Comparison of ENCODE assay signal across 7 mouse cellular contexts in the genomic region with DNA sequence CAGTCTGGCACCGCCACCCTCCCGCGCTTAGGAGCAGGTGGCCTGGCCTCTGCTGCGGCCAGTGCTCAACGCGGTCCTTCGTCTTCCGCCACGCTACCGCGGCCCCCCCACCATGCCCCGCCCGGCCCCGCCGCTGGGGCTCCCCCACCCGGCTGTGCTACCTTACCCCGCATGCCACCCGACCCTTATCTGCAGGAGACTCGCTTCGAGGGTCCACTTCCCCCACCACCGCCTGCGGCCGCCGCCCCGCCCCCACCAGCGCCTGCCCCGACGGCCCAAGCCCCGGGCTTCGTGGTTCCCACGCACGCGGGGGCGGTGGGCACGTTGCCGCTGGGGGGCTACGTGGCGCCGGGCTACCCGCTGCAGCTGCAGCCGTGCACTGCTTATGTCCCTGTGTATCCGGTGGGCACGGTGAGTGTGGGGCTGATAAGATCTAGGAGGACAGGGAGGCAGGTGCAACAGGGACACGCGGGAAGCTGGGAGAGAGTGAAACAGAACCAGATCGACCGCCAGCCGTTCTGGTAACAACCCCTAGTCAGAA. TPM values are rescaled to one million over a fixed set of nuclear protein-coding genes. Genes with fewer than 3 reads are reported as not detected.
A peak's percentile ranks its signal among the peaks of the same experiment; 100 is the strongest.
DNase-seq lines count a peak whose midpoint lies in the region; ATAC-seq and TF ChIP-seq lines count a peak whose summit lies in the region.

No protein-coding gene starts in this region.

- H3K4me3 ChIP-seq in megakaryocyte, embryonic 14.5 days (replicated peaks) = peak overlapping the region; percentile 90
- peak overlapping the region; percentile 60 for H3K4me3 ChIP-seq in embryonic facial prominence, embryonic 14.5 days (ENCODE audit: low read depth, low read length)
- peak overlapping the region; percentile 29 for H3K4me3 ChIP-seq in intestine, postnatal 0 days (ENCODE audit: low read depth, low read length)
- H3K4me3 ChIP-seq in small intestine, adult 2 months (ENCODE audit: low read depth, low read length) = peak overlapping the region; percentile 57

- peaks cover 4% of the 10 kb centered on the region for H3K36me3 ChIP-seq in megakaryocyte, embryonic 14.5 days (replicated peaks; ENCODE audit: low read length)
- no peaks in the 10 kb centered on the region for H3K36me3 ChIP-seq in embryonic facial prominence, embryonic 14.5 days (ENCODE audit: control insufficient read depth, insufficient read depth, low read length)
- H3K36me3 ChIP-seq in intestine, postnatal 0 days (ENCODE audit: control insufficient read depth, insufficient read depth) = no peaks in the 10 kb centered on the region
- no peaks in the 10 kb centered on the region for H3K36me3 ChIP-seq in small intestine, adult 2 months (ENCODE audit: control insufficient read depth, insufficient read depth, low read length)

- peak overlapping the region; percentile 80 for H3K4me2 ChIP-seq in embryonic facial prominence, embryonic 14.5 days (ENCODE audit: low read depth, low read length)
- H3K4me2 ChIP-seq in intestine, postnatal 0 days (replicated peaks; ENCODE audit: low read depth) = peak overlapping the region; percentile 61

- intact Hi-C loops in left cerebral cortex, postnatal 25 days (cut with DNase I) = no loop called here

- no peaks in the 10 kb centered on the region for H3K9me3 ChIP-seq in megakaryocyte, embryonic 14.5 days
- H3K9me3 ChIP-seq in embryonic facial prominence, embryonic 14.5 days (ENCODE audit: control insufficient read depth, low read length) = no peaks in the 10 kb centered on the region
- no peaks in the 10 kb centered on the region for H3K9me3 ChIP-seq in intestine, postnatal 0 days (ENCODE audit: control insufficient read depth)

- TF ChIP-seq POLR2A in small intestine, adult 2 months (IDR thresholded peaks at IDR 0.05; ENCODE audit: low read depth, low read length) = no peak

- peak overlapping the region; percentile 25 for H3K9ac ChIP-seq in embryonic facial prominence, embryonic 14.5 days (ENCODE audit: low read depth, low read length)
- H3K9ac ChIP-seq in intestine, postnatal 0 days (ENCODE audit: low read depth, low read length) = peak overlapping the region; percentile 34; the same call in 1 of the 2 replicates

- no peak for ATAC-seq in megakaryocyte, adult 5-6 weeks (ENCODE audit: poor library complexity, severe bottlenecking)
- no peak for ATAC-seq in embryonic facial prominence, embryonic 14.5 days (ENCODE audit: low read depth)
- ATAC-seq in intestine, postnatal 0 days = no peak

- H3K27ac ChIP-seq in embryonic facial prominence, embryonic 14.5 days (replicated peaks; ENCODE audit: low read depth, low read length) = no peak overlapping the region
- H3K27ac ChIP-seq in intestine, postnatal 0 days (ENCODE audit: low read depth, low read length) = no peak overlapping the region
- H3K27ac ChIP-seq in small intestine, adult 2 months (ENCODE audit: insufficient read depth, low read depth, low read length) = no peak overlapping the region

- no peak for DNase-seq in embryonic facial prominence, embryonic 14.5 days (ENCODE audit: low spot score)
- no peak for DNase-seq in left cerebral cortex, postnatal 25 days (ENCODE audit: low spot score in 2 of 2)
- no peak for DNase-seq in T-cell, adult 2 months (ENCODE audit: low spot score)

- WGBS in embryonic facial prominence, embryonic 14.5 days = 2% methylated on average over 37 of the region's 48 CpGs
- WGBS in intestine, postnatal 0 days = 5% methylated on average over 45 of the region's 48 CpGs
- 8% methylated on average over 44 of the region's 48 CpGs for WGBS in small intestine, adult 2 months

- no peak for TF ChIP-seq CTCF in intestine, postnatal 0 days (IDR thresholded peaks at IDR 0.05; ENCODE audit: low read depth)
- no peak for TF ChIP-seq CTCF in small intestine, adult 2 months (IDR thresholded peaks at IDR 0.05; ENCODE audit: extremely low read depth, insufficient read length, insufficient replicate concordance, low read depth, low read length)

- H3K4me1 ChIP-seq in megakaryocyte, embryonic 14.5 days = peaks cover 77% of the 10 kb centered on the region
- H3K4me1 ChIP-seq in embryonic facial prominence, embryonic 14.5 days (ENCODE audit: control insufficient read depth, insufficient read depth, low read length) = peaks cover 40% of the 10 kb centered on the region
- H3K4me1 ChIP-seq in intestine, postnatal 0 days (replicated peaks; ENCODE audit: control insufficient read depth, insufficient read depth, low read length) = peaks cover 9% of the 10 kb centered on the region
- H3K4me1 ChIP-seq in small intestine, adult 2 months (ENCODE audit: control insufficient read depth, insufficient read depth, insufficient read length, low read length) = peaks cover 13% of the 10 kb centered on the region

- peaks cover 63% of the 10 kb centered on the region for H3K27me3 ChIP-seq in megakaryocyte, embryonic 14.5 days (replicated peaks)
- peaks cover 33% of the 10 kb centered on the region for H3K27me3 ChIP-seq in embryonic facial prominence, embryonic 14.5 days (replicated peaks; ENCODE audit: control insufficient read depth, insufficient read depth, low read length)
- peaks cover 16% of the 10 kb centered on the region for H3K27me3 ChIP-seq in intestine, postnatal 0 days (replicated peaks; ENCODE audit: control insufficient read depth, insufficient read depth, low read length)
- H3K27me3 ChIP-seq in small intestine, adult 2 months (ENCODE audit: control insufficient read depth, insufficient read depth, low read length) = peaks cover 14% of the 10 kb centered on the region

RNA-seq across cellular contexts. Expression of a gene that starts 1.5 kb away (rescaled TPM):
- polyA plus RNA-seq in megakaryocyte, embryonic 14.5 days (2012; ENCODE audit: insufficient read depth, low replicate concordance) = not detected in 2 replicates
- 0.22 and 0.73 TPM in 2 replicates for total RNA-seq in megakaryocyte, adult 5-6 weeks (2015)
- total RNA-seq in megakaryocyte, adult 5-6 weeks (2017) = 0.22 TPM in 1 of 2 replicates, not detected in the other
- 0.64 and 0.92 TPM in 2 replicates for polyA plus RNA-seq in embryonic facial prominence, embryonic 14.5 days (2014; fragmentation: Nextera tagmentation; extraction: Ambion mirVana)
- 0.27 and 0.47 TPM in 2 replicates for polyA plus RNA-seq in intestine, postnatal 0 days (2015; fragmentation: Nextera tagmentation; extraction: Ambion mirVana)
- 5.5 and 8.0 TPM in 2 replicates for polyA plus RNA-seq in small intestine, adult 2 months (2012; rRNA removed)
- 100 to 1,000 TPM; 171 to 183 TPM for total RNA-seq in left cerebral cortex, postnatal 25 days (2021)

RNA-seq across cellular contexts. Expression of a gene that starts 2.5 kb away (rescaled TPM):
- 40.9 and 74.9 TPM in 2 replicates for polyA plus RNA-seq in megakaryocyte, embryonic 14.5 days (2012; ENCODE audit: insufficient read depth, low replicate concordance)
- total RNA-seq in megakaryocyte, adult 5-6 weeks (2015) = 37.0 and 41.4 TPM in 2 replicates
- total RNA-seq in megakaryocyte, adult 5-6 weeks (2017) = 25.6 and 26.8 TPM in 2 replicates
- polyA plus RNA-seq in embryonic facial prominence, embryonic 14.5 days (2014; fragmentation: Nextera tagmentation; extraction: Ambion mirVana) = 23.6 and 26.4 TPM in 2 replicates
- 17.2 and 18.0 TPM in 2 replicates for polyA plus RNA-seq in intestine, postnatal 0 days (2015; fragmentation: Nextera tagmentation; extraction: Ambion mirVana)
- polyA plus RNA-seq in small intestine, adult 2 months (2012; rRNA removed) = 17.3 and 22.0 TPM in 2 replicates
- total RNA-seq in left cerebral cortex, postnatal 25 days (2021) = 10 to 100 TPM; 45.8 to 46.4 TPM

RNA-seq across cellular contexts. Expression of a gene that starts 13.7 kb away (rescaled TPM):
- polyA plus RNA-seq in megakaryocyte, embryonic 14.5 days (2012; ENCODE audit: insufficient read depth, low replicate concordance) = 6.1 and 22.5 TPM in 2 replicates
- 4.0 and 4.2 TPM in 2 replicates for total RNA-seq in megakaryocyte, adult 5-6 weeks (2015)
- 40.5 and 41.6 TPM in 2 replicates for total RNA-seq in megakaryocyte, adult 5-6 weeks (2017)
- polyA plus RNA-seq in embryonic facial prominence, embryonic 14.5 days (2014; fragmentation: Nextera tagmentation; extraction: Ambion mirVana) = 10.0 and 11.8 TPM in 2 replicates
- 8.8 and 9.2 TPM in 2 replicates for polyA plus RNA-seq in intestine, postnatal 0 days (2015; fragmentation: Nextera tagmentation; extraction: Ambion mirVana)
- polyA plus RNA-seq in small intestine, adult 2 months (2012; rRNA removed) = 2.5 and 9.3 TPM in 2 replicates
- total RNA-seq in left cerebral cortex, postnatal 25 days (2021) = 10 to 100 TPM; 12.0 to 17.0 TPM

RNA-seq across cellular contexts. Expression of a gene that starts 15.1 kb away (rescaled TPM):
- 1.9 TPM in 1 of 2 replicates, not detected in the other for polyA plus RNA-seq in megakaryocyte, embryonic 14.5 days (2012; ENCODE audit: insufficient read depth, low replicate concordance)
- 0.82 and 0.91 TPM in 2 replicates for total RNA-seq in megakaryocyte, adult 5-6 weeks (2015)
- total RNA-seq in megakaryocyte, adult 5-6 weeks (2017) = 0.57 and 5.0 TPM in 2 replicates
- polyA plus RNA-seq in embryonic facial prominence, embryonic 14.5 days (2014; fragmentation: Nextera tagmentation; extraction: Ambion mirVana) = 12.3 and 14.0 TPM in 2 replicates
- polyA plus RNA-seq in intestine, postnatal 0 days (2015; fragmentation: Nextera tagmentation; extraction: Ambion mirVana) = 2.5 and 2.7 TPM in 2 replicates
- polyA plus RNA-seq in small intestine, adult 2 months (2012; rRNA removed) = 1.8 and 2.3 TPM in 2 replicates
- total RNA-seq in left cerebral cortex, postnatal 25 days (2021) = 1 to 10 TPM; 3.9 to 5.1 TPM

RNA-seq across cellular contexts. Expression of a gene that starts 16.1 kb away (rescaled TPM):
- 192 and 427 TPM in 2 replicates for polyA plus RNA-seq in megakaryocyte, embryonic 14.5 days (2012; ENCODE audit: insufficient read depth, low replicate concordance)
- total RNA-seq in megakaryocyte, adult 5-6 weeks (2015) = 31.9 and 32.4 TPM in 2 replicates
- total RNA-seq in megakaryocyte, adult 5-6 weeks (2017) = 25.4 and 32.2 TPM in 2 replicates
- polyA plus RNA-seq in embryonic facial prominence, embryonic 14.5 days (2014; fragmentation: Nextera tagmentation; extraction: Ambion mirVana) = 60.8 and 68.5 TPM in 2 replicates
- 22.9 and 23.1 TPM in 2 replicates for polyA plus RNA-seq in intestine, postnatal 0 days (2015; fragmentation: Nextera tagmentation; extraction: Ambion mirVana)
- 26.6 and 48.0 TPM in 2 replicates for polyA plus RNA-seq in small intestine, adult 2 months (2012; rRNA removed)
- 10 to 100 TPM; 72.7 to 72.8 TPM for total RNA-seq in left cerebral cortex, postnatal 25 days (2021)

Comparison
In these comparisons a context has a peak if more than half of its experiments do, and no peak if none do; other contexts are left out.
1. H3K4me3 ChIP-seq: peak in every context shown above with its lines; median percentile 90 in megakaryocyte, embryonic 14.5 days; 60 in embryonic facial prominence, embryonic 14.5 days; 57 in small intestine, adult 2 months; 29 in intestine, postnatal 0 days.